Mouse (Mus musculus) embryonic stem cell, embryonic (primary cell): ENCODE data around the gene Carmil2.

Experiments used
- CTCF ChIA-PET, 4 experiments: fragments of 300-600 bp in 2 of 4; fragments of 350-600 bp in 2 of 4; sonication (Branson Sonifier 250); formaldehyde crosslinking; loops; one replicate each; lab custom pipeline; 2022; ENCODE audit warnings: inconsistent platforms in 2 of 4; lab: Charles Lee
- POLR2A ChIA-PET, 4 experiments: fragments of 300-600 bp in 2 of 4; fragments of 350-600 bp in 2 of 4; sonication (Branson Sonifier 250); formaldehyde crosslinking; loops; one replicate each; lab custom pipeline; 2022; ENCODE audit warnings: antibody characterized with exemption in 4 of 4, inconsistent platforms in 1 of 4; lab: Charles Lee

Carmil2 gene

GRCm38 (mm10) chr8:105689256-105689982 is 3.3 kb downstream of the Carmil2 start:
- ChIA-PET CTCF (interaction anchor here in 2 of 4 experiments (0.6 to 1.9 kb wide), 4 partner anchors 25 to 112 kb away, joined by 4 to 6 read pairs (median 6); no protein-coding TSS in a partner anchor), POLR2A (interaction anchor here in 3 of 4 experiments (0.5 to 4.9 kb wide), 21 partner anchors 9 to 205 kb away, joined by 3 to 58 read pairs (median 4); partner anchors contain the start of genes Acd (in 2 of the 3), Pard6a (in 2 of the 3), Agrp (in 1 of the 3) and Atp6v0d1 (in 1 of the 3))

GRCm38 (mm10) chr8:105689983-105690360 is 3.9 kb downstream of the Carmil2 start:
- CTCF ChIA-PET: interaction anchor here in 1 of 4 experiments (1.9 kb wide), 1 partner anchor 28 kb away, joined by 6 read pairs; no protein-coding TSS in a partner anchor
- POLR2A ChIA-PET: interaction anchor here in 2 of 4 experiments (1.0 to 4.9 kb wide), 9 partner anchors 9 to 68 kb away, joined by 3 to 58 read pairs (median 6); partner anchors contain the start of genes Acd (in 2 of the 2), Pard6a (in 2 of the 2), Agrp (in 1 of the 2) and Ctcf (in 1 of the 2)

- ChIA-PET POLR2A (no interaction called here), CTCF (interaction anchor here in 2 of 4 experiments (0.5 to 1.0 kb wide), 2 partner anchors 30 to 175 kb away, joined by 3 read pairs; no protein-coding TSS in a partner anchor)
These were observed 4.9 kb downstream of the Carmil2 start for GRCm38 (mm10) chr8:105690978-105691377.

- CTCF ChIA-PET: interaction anchor here in 3 of 4 experiments (1.1 to 1.9 kb wide), 3 partner anchors 56 to 96 kb away, joined by 3 to 6 read pairs (median 4); partner anchors contain the start of genes Agrp (in 1 of the 3) and Ctcf (in 1 of the 3)
- POLR2A ChIA-PET: interaction anchor here (0.5 to 2.9 kb wide), 14 partner anchors 8 to 172 kb away, joined by 3 to 10 read pairs (median 3); partner anchors contain the start of genes Acd (in 1 of the 4), Agrp (in 1 of the 4), Ctcf (in 1 of the 4) and Pard6a (in 1 of the 4)
These were observed 6.5 kb downstream of the Carmil2 start for GRCm38 (mm10) chr8:105692449-105693182.

GRCm38 (mm10) chr8:105693648-105694047 is 7.6 kb downstream of the Carmil2 start:
- ChIA-PET CTCF (interaction anchor here (0.6 to 1.9 kb wide), 9 partner anchors 20 to 97 kb away, joined by 3 to 9 read pairs (median 3); partner anchors contain the start of genes Agrp (in 1 of the 4), Ctcf (in 1 of the 4) and Ripor1 (in 1 of the 4)), POLR2A (interaction anchor here in 3 of 4 experiments (0.5 to 2.9 kb wide), 18 partner anchors 10 to 271 kb away, joined by 3 to 10 read pairs (median 3); partner anchors contain the start of genes Ranbp10 (in 2 of the 3), Agrp (in 1 of the 3) and Ctcf (in 1 of the 3))

GRCm38 (mm10) chr8:105694051-105694799 is 8.2 kb downstream of the Carmil2 start:
- ChIA-PET CTCF (interaction anchor here in 3 of 4 experiments (0.5 to 1.9 kb wide), 8 partner anchors 20 to 220 kb away, joined by 3 to 6 read pairs (median 3); partner anchors contain the start of genes Agrp (in 1 of the 3), Ctcf (in 1 of the 3) and Ripor1 (in 1 of the 3)), POLR2A (interaction anchor here in 3 of 4 experiments (0.5 to 2.9 kb wide), 14 partner anchors 10 to 133 kb away, joined by 3 to 10 read pairs (median 3); partner anchors contain the start of genes Ranbp10 (in 2 of the 3), 4933405L10Rik (in 1 of the 3), Agrp (in 1 of the 3) and Ctcf (in 1 of the 3))

- CTCF ChIA-PET: interaction anchor here in 2 of 4 experiments (0.6 to 1.6 kb wide), 3 partner anchors 21 to 90 kb away, joined by 3 to 8 read pairs (median 4); partner anchors contain the start of gene Ripor1 (in 1 of the 2)
- POLR2A ChIA-PET: interaction anchor here in 2 of 4 experiments (0.5 to 1.6 kb wide), 4 partner anchors 14 to 205 kb away, joined by 3 to 6 read pairs (median 4); no protein-coding TSS in a partner anchor
These were observed 9.2 kb downstream of the Carmil2 start for GRCm38 (mm10) chr8:105695080-105695780.

GRCm38 (mm10) chr8:105697196-105697780 is 11.2 kb downstream of the Carmil2 start:
- POLR2A ChIA-PET: interaction anchor here in 3 of 4 experiments (1.0 to 5.7 kb wide), 3 partner anchors 9 to 11 kb away, joined by 6 to 58 read pairs (median 45); partner anchors contain the start of gene Carmil2 (in 2 of the 3)
- CTCF ChIA-PET: interaction anchor here in 1 of 4 experiments (1.4 kb wide), 1 partner anchor 233 kb away, joined by 3 read pairs; no protein-coding TSS in a partner anchor

- ChIA-PET CTCF (interaction anchor here in 2 of 4 experiments (0.7 to 1.0 kb wide), 2 partner anchors 102 to 166 kb away, joined by 3 to 4 read pairs; no protein-coding TSS in a partner anchor), POLR2A (interaction anchor here in 3 of 4 experiments (0.6 to 5.7 kb wide), 9 partner anchors 9 to 157 kb away, joined by 3 to 58 read pairs (median 3); partner anchors contain the start of genes Carmil2 (in 2 of the 3) and Agrp (in 1 of the 3))
These were observed 12.7 kb downstream of the Carmil2 start for GRCm38 (mm10) chr8:105698734-105699133.

- POLR2A ChIA-PET: interaction anchor here in 3 of 4 experiments (0.7 to 5.7 kb wide), 32 partner anchors 10 to 352 kb away, joined by 3 to 58 read pairs (median 5); partner anchors contain the start of genes Carmil2 (in 3 of the 3), Agrp (in 2 of the 3), Ctcf (in 2 of the 3) and Ranbp10 (in 2 of the 3)
These were observed 13.6 kb downstream of the Carmil2 start for GRCm38 (mm10) chr8:105699488-105700215.

GRCm38 (mm10) chr8:105700566-105700965 is 14.5 kb downstream of the Carmil2 start:
- ChIA-PET POLR2A (interaction anchor here in 3 of 4 experiments (0.6 to 5.7 kb wide), 43 partner anchors 8 to 357 kb away, joined by 3 to 58 read pairs (median 4); partner anchors contain the start of genes Carmil2 (in 3 of the 3), Agrp (in 2 of the 3), Ctcf (in 2 of the 3) and Pskh1 (in 2 of the 3)), CTCF (interaction anchor here in 3 of 4 experiments (0.7 to 1.6 kb wide), 13 partner anchors 14 to 230 kb away, joined by 3 to 7 read pairs (median 3); partner anchors contain the start of gene Tppp3 (in 1 of the 3))

More at GRCm38 (mm10) chr8:105699488-105700215, 13.6 kb downstream of the Carmil2 start:
- CTCF ChIA-PET: interaction anchor here in 3 of 4 experiments (0.7 to 1.6 kb wide), 8 partner anchors 13 to 230 kb away, joined by 3 to 5 read pairs (median 4); partner anchors contain the start of gene Tppp3 (in 1 of the 3)

- ChIA-PET POLR2A (interaction anchor here (0.6 to 5.7 kb wide), 43 partner anchors 8 to 356 kb away, joined by 3 to 58 read pairs (median 4); partner anchors contain the start of genes Carmil2 (in 3 of the 4), Agrp (in 2 of the 4), Ctcf (in 2 of the 4) and Gfod2 (in 2 of the 4)), CTCF (interaction anchor here in 3 of 4 experiments (0.5 to 1.6 kb wide), 12 partner anchors 13 to 263 kb away, joined by 3 to 7 read pairs (median 4); partner anchors contain the start of gene Tppp3 (in 1 of the 3))
These were observed 15.1 kb downstream of the Carmil2 start, which contains the start of the genes Acd and Pard6a for GRCm38 (mm10) chr8:105700966-105701824. Gene Acd (minus strand): TSS chr8:105701102. Gene Pard6a (plus strand): TSS chr8:105701148.

GRCm38 (mm10) chr8:105702001-105702401 is 15.9 kb downstream of the Carmil2 start:
- ChIA-PET CTCF (interaction anchor here in 2 of 4 experiments (0.6 kb wide), 2 partner anchors 14 to 147 kb away, joined by 3 to 6 read pairs; no protein-coding TSS in a partner anchor), POLR2A (interaction anchor here in 3 of 4 experiments (0.5 to 5.3 kb wide), 6 partner anchors 15 to 264 kb away, joined by 3 to 45 read pairs (median 4); partner anchors contain the start of genes Atp6v0d1 (in 1 of the 3), Carmil2 (in 1 of the 3) and Slc12a4 (in 1 of the 3))
